Mouse (Mus musculus) forebrain, embryonic 14.5 days (tissue): ENCODE results near the gene Myl3. TPM values are rescaled to one million over a fixed set of nuclear protein-coding genes. Genes with fewer than 3 reads are reported as not detected.

Experiments used
- ATAC-seq: fragments of 200-750 bp; cut with Nextera tagmentation; 2 replicates; pipeline ENCODE4 v1.8.0; 2017; ENCODE audit warnings: mild to moderate bottlenecking, moderate library complexity
- DNase-seq: peaks from one replicate; pipeline ENCODE4 v3.0.0-alpha.2; 2015; ENCODE audit warnings: low spot score
- H3K27ac ChIP-seq: fragments of 300-500 bp; sonication (generic); 2 replicates; pipeline ENCODE4 v1.5.1; 2014; ENCODE audit warnings: low read depth, mild to moderate bottlenecking, control low read depth, low read length, moderate library complexity
- H3K27me3 ChIP-seq: fragments of 300-500 bp; sonication (generic); replicated peaks from 2 replicates; pipeline ENCODE4 v1.6.1; 2014; ENCODE audit warnings: low read length, control low read depth, mixed read lengths; ENCODE audit not compliant: control insufficient read depth, insufficient read depth
- H3K36me3 ChIP-seq: fragments of 300-500 bp; sonication (generic); 2 replicates; pipeline ENCODE4 v1.6.1; 2014; ENCODE audit warnings: low read length, control low read depth; ENCODE audit not compliant: control insufficient read depth, insufficient read depth
- H3K4me1 ChIP-seq: fragments of 300-500 bp; sonication (generic); 2 replicates; pipeline ENCODE4 v1.6.1; 2014; ENCODE audit warnings: antibody characterized with exemption, low read length, control low read depth; ENCODE audit not compliant: control insufficient read depth, insufficient read depth
- H3K4me2 ChIP-seq: fragments of 300-500 bp; sonication (generic); 2 replicates; pipeline ENCODE4 v1.6.1; 2014; ENCODE audit warnings: mild to moderate bottlenecking, control low read depth, low read length
- H3K4me3 ChIP-seq: fragments of 300-500 bp; sonication (generic); 2 replicates; pipeline ENCODE4 v1.5.1; 2014; ENCODE audit warnings: low read depth, low read length, control low read depth
- H3K9ac ChIP-seq: fragments of 300-500 bp; sonication (generic); 2 replicates; pipeline ENCODE4 v1.6.1; 2014; ENCODE audit warnings: mild to moderate bottlenecking, low read length, control low read depth, moderate library complexity
- H3K9me3 ChIP-seq: fragments of 300-500 bp; sonication (generic); replicated peaks from 2 replicates; pipeline ENCODE4 v1.6.1; 2016; ENCODE audit warnings: low read length, control low read depth, mixed read lengths; ENCODE audit not compliant: control insufficient read depth
- WGBS: fragments of 180-500 bp; shearing (Covaris S2); extraction: QIAGEN DNeasy Blood & Tissue Kit; methylation state at CpG from one replicate; pipeline ENCODE4 v1.1.7; 2014; 5-methylcytosine and 5-hydroxymethylcytosine counted together
- polyA plus RNA-seq: library from polyadenylated mRNA; unstranded; fragments of >200 nt; fragmentation: Nextera tagmentation; extraction: Ambion mirVana; gene quantifications from 2 replicates; pipeline ENCODE4 v1.2.1, GENCODE M21; 2014

Gene Myl3
- polyA plus RNA-seq, 1 experiment from 2014 or later = 0.33 TPM

- no peak for DNase-seq
- Histone ChIP-seq H3K36me3 (no peaks in the 10 kb centered on the region), H3K4me3 (no peak overlapping the region), H3K4me1 (peaks cover 3% of the 10 kb centered on the region; the same call in 1 of the 2 replicates), H3K9ac (no peak overlapping the region), H3K4me2 (no peak overlapping the region), H3K9me3 (no peaks in the 10 kb centered on the region), H3K27ac (no peak overlapping the region), H3K27me3 (0 out of 2 replicates have a peak, but pooled peaks cover 5% of the 10 kb centered on the region)
- no peak for ATAC-seq
- 62% methylated on average over 5 of the region's 5 CpGs for WGBS
Observed at GRCm38 (mm10) chr9:110779242-110779913, 37.7 kb downstream of the Myl3 start.

- H3K4me3 ChIP-seq = peak overlapping the region; percentile 37
- peak overlapping the region; percentile 55; the same call in 1 of the 2 replicates for H3K27ac ChIP-seq
- DNase-seq (peak; percentile 93), ATAC-seq (peak; percentile 98)
- peaks cover 3% of the 10 kb centered on the region; the same call in 1 of the 2 replicates for H3K4me1 ChIP-seq
- 0 out of 2 replicates have a peak, but pooled peaks cover 5% of the 10 kb centered on the region for H3K27me3 ChIP-seq
- H3K4me2 ChIP-seq = peak overlapping the region; percentile 71
- H3K9ac ChIP-seq = peak overlapping the region; percentile 71
- H3K36me3 ChIP-seq = no peaks in the 10 kb centered on the region
- H3K9me3 ChIP-seq = no peaks in the 10 kb centered on the region
- under 1% methylated on average over 37 of the region's 43 CpGs for WGBS
Observed at GRCm38 (mm10) chr9:110781256-110781721, 39.6 kb downstream of the Myl3 start.

GRCm38 (mm10) chr9:110781731-110782130 lies 40.1 kb downstream of the Myl3 start:
- peak; percentile 77 for DNase-seq

GRCm38 (mm10) chr9:110783611-110784010 lies 42.0 kb downstream of the Myl3 start:
- H3K4me2 ChIP-seq = no peak overlapping the region
- DNase-seq (no peak), ATAC-seq (no peak)
- H3K9ac ChIP-seq = no peak overlapping the region
- H3K4me3 ChIP-seq = no peak overlapping the region
- no peaks in the 10 kb centered on the region for H3K9me3 ChIP-seq
- no peaks in the 10 kb centered on the region for H3K36me3 ChIP-seq
- H3K27me3 ChIP-seq = 0 out of 2 replicates have a peak, but pooled peaks cover 5% of the 10 kb centered on the region
- H3K4me1 ChIP-seq = peaks cover 3% of the 10 kb centered on the region; the same call in 1 of the 2 replicates
- 66% methylated on average over 1 of the region's 1 CpGs for WGBS
- no peak overlapping the region for H3K27ac ChIP-seq

More at GRCm38 (mm10) chr9:110781731-110782130, 40.1 kb downstream of the Myl3 start:
- Histone ChIP-seq H3K9ac (peak overlapping the region; percentile 71), H3K27me3 (0 out of 2 replicates have a peak, but pooled peaks cover 5% of the 10 kb centered on the region), H3K36me3 (no peaks in the 10 kb centered on the region), H3K4me3 (peak overlapping the region; percentile 37), H3K4me1 (peaks cover 3% of the 10 kb centered on the region; the same call in 1 of the 2 replicates), H3K9me3 (no peaks in the 10 kb centered on the region), H3K4me2 (peak overlapping the region; percentile 71), H3K27ac (peak overlapping the region; percentile 55; the same call in 1 of the 2 replicates)
- 1% methylated on average over 23 of the region's 23 CpGs for WGBS
- peak; percentile 74 for ATAC-seq

- Histone ChIP-seq H3K4me1 (no peaks in the 10 kb centered on the region), H3K9ac (no peak overlapping the region), H3K36me3 (no peaks in the 10 kb centered on the region), H3K27ac (no peak overlapping the region), H3K9me3 (no peaks in the 10 kb centered on the region), H3K27me3 (no peaks in the 10 kb centered on the region), H3K4me2 (no peak overlapping the region), H3K4me3 (no peak overlapping the region)
- WGBS = 88% methylated on average over 3 of the region's 3 CpGs
- DNase-seq (no peak), ATAC-seq (no peak)
Observed at GRCm38 (mm10) chr9:110788169-110788568, 46.5 kb downstream of the Myl3 start.

GRCm38 (mm10) chr9:110790462-110790861 lies 48.8 kb downstream of the Myl3 start:
- 78% methylated on average over 4 of the region's 4 CpGs for WGBS
- H3K4me1 ChIP-seq = no peaks in the 10 kb centered on the region
- no peak for ATAC-seq
- DNase-seq = no peak
- no peaks in the 10 kb centered on the region for H3K9me3 ChIP-seq
- no peaks in the 10 kb centered on the region for H3K27me3 ChIP-seq
- H3K9ac ChIP-seq = no peak overlapping the region
- no peaks in the 10 kb centered on the region for H3K36me3 ChIP-seq
- H3K27ac ChIP-seq = no peak overlapping the region
- no peak overlapping the region for H3K4me3 ChIP-seq
- H3K4me2 ChIP-seq = no peak overlapping the region

- ATAC-seq (no peak), DNase-seq (no peak)
- no peak overlapping the region for H3K9ac ChIP-seq
- H3K27me3 ChIP-seq = no peaks in the 10 kb centered on the region
- no peaks in the 10 kb centered on the region for H3K9me3 ChIP-seq
- H3K4me3 ChIP-seq = no peak overlapping the region
- H3K4me1 ChIP-seq = no peaks in the 10 kb centered on the region
- H3K4me2 ChIP-seq = no peak overlapping the region
- H3K27ac ChIP-seq = no peak overlapping the region
- 88% methylated on average over 10 of the region's 10 CpGs for WGBS
- no peaks in the 10 kb centered on the region for H3K36me3 ChIP-seq
Observed at GRCm38 (mm10) chr9:110797013-110797412, 55.4 kb downstream of the Myl3 start.

GRCm38 (mm10) chr9:110797866-110798265 lies 56.2 kb downstream of the Myl3 start, which contains the start of gene Prss42:
Gene Prss42, plus strand, starts transcription at chr9:110798166.
- H3K4me1 ChIP-seq = no peaks in the 10 kb centered on the region
- H3K27me3 ChIP-seq = no peaks in the 10 kb centered on the region
- H3K9ac ChIP-seq = no peak within 1 kb of the TSS
- WGBS = 96% methylated on average over 14 of the region's 14 CpGs
- no peak within 1 kb of the TSS for H3K4me2 ChIP-seq
- no peak for DNase-seq
- no peaks in the 10 kb centered on the region for H3K36me3 ChIP-seq
- ATAC-seq = no peak
- no peaks in the 10 kb centered on the region for H3K9me3 ChIP-seq
- no peak within 1 kb of the TSS for H3K4me3 ChIP-seq
- no peak within 1 kb of the TSS for H3K27ac ChIP-seq
